Mouse (Mus musculus): ENCODE data around the gene Spata31d1d.
A peak's percentile ranks its signal among the peaks of the same experiment; 100 is the strongest.
"Not testable (repeated sequence)": the region's sequence is repeated elsewhere in the genome, so short reads cannot be mapped to it uniquely, and the experiment has no call there.

The Spata31d1d gene

GRCm38 (mm10) chr13:59731652-59732051, at the start of gene Spata31d1d:
TSS of gene Spata31d1d (minus strand) at chr13:59731752.
- DNase-seq: no peak

GRCm38 (mm10) chr13:59779744-59780264, 48.3 kb upstream of the Spata31d1d start:
- not testable (repeated sequence) for DNase-seq

- DNase-seq: peak; percentile 28
Measured at GRCm38 (mm10) chr13:59779213-59779612, 47.7 kb upstream of the Spata31d1d start.

DNA sequence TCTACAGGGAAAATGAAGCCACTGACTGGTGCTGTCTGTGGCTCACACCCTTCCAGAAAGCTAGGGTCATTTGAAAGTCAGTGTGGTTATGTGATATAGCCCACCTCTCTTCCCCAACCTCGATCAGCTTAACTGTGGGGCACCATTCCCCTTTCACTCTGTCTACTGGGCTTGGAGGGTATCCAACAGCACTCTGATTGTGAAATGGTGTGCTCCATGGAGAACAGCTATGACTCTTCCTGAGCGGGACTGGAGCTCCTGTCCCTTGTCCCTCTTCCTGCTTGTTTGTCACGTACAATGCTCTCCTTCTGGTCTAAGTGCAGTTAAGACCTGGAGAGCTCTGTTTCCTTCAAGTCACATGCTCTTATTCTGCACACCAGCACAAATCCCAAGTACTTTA, 43.6 kb upstream of the Spata31d1d start:
- peak; percentile 44 for DNase-seq

DNA sequence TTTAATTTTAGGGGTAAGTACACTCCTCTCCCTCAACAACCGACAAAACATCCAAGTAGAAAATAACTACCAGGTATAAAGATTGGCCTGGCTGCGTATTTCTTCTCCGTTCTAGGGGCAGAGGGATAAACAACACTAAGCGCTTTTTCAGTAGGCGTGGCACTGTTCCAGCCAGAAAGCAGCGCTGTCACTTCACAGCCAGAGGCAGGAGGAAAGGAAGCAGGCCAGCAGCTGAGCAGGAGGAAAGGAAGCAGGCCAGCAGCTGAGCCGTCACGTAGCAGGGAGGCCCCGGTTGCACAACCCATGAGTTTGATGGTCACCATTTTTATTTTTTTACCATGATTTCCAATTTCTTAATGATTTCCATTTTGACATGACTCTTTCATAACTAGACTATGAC, 39.7 kb upstream of the Spata31d1d start:
- peak; percentile 89 for DNase-seq

DNA sequence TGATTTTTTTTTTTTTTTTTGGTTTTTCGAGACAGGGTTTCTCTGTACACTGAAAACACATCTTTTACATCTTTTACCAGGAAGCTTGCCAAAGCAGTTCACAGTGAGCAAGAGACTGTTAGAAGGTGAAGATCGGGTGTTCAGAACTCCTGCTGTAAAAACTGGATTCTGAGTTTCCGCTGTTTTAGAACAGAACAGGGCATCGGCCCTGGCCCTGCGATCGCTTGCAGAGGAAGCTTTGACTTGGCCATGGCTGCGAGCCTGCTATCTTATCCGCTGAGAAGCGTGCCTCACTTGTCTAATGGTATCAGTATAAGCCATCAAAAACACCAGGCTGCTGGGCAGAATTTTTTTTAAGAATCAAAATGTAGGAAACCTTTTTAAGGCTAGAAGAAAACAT, 39.3 kb upstream of the Spata31d1d start:
- DNase-seq: peak; percentile 12

GRCm38 (mm10) chr13:59770164-59770562, 38.6 kb upstream of the Spata31d1d start:
- peak; percentile 92 for DNase-seq

GRCm38 (mm10) chr13:59769296-59770163, 38.0 kb upstream of the Spata31d1d start, which contains the start of gene Isca1:
TSS of gene Isca1 (minus strand) at chr13:59769810.
- peak; percentile 99 for DNase-seq

DNA sequence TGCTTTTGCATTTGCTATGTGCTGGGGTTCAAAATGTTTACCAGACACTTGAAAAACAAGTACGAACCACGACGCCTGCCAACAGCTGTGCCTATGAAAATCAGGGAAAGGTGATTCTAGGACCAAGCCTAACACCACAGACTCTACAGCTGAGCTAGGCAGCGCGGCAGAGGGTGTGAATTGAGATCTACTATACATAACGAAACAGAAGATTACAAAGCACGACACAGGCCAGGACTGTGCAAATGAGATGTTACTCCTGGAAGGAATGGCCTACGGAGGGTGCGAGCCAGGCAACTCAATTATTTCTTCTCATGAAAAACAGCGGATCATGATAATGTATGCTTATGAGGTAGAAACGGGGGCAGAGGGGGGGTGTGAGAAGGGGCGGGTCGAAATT, 37.0 kb upstream of the Spata31d1d start:
- peak; percentile 21 for DNase-seq

- DNase-seq: peak; percentile 79
Measured at GRCm38 (mm10) chr13:59766786-59767515, 35.4 kb upstream of the Spata31d1d start.

DNA sequence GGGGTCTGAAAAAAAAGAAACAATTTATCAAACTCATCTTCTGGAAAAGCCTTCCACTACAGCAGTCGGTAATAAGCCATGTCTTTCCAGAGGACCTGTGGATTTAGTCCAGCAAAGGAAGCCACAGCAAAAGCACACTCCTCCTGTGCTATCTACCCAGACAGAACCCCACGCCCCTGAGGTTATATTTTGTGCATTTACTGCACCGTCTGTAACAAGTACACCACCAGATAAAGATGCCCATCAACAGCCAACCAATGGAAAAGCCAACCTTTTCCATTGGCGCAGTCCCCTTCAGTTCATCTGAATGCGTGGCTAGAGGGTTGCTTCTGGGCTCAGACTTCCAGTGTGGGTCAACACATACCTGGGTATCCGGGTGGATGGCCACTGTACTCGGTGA, 31.2 kb upstream of the Spata31d1d start:
- no peak for DNase-seq

DNA sequence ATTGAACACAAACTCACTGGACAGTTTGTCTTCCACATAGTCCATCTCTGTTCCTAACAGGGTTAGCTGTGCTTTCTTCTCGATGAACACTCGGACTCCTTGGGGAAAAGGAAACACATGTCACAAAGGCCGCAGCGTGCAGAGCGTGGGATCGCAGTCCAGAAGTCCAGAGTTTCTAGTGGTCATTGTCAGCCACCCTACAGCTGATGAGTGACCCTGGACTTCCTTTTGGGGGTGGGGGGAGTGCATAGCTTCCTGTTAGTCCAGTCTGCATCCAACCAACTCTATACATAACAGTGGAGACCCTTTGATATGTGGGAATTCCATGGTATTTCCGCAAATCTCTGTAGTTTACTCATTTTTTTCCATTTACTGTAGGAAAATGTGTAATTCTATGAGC, 25.4 kb upstream of the Spata31d1d start:
- DNase-seq: peak; percentile 28

DNA sequence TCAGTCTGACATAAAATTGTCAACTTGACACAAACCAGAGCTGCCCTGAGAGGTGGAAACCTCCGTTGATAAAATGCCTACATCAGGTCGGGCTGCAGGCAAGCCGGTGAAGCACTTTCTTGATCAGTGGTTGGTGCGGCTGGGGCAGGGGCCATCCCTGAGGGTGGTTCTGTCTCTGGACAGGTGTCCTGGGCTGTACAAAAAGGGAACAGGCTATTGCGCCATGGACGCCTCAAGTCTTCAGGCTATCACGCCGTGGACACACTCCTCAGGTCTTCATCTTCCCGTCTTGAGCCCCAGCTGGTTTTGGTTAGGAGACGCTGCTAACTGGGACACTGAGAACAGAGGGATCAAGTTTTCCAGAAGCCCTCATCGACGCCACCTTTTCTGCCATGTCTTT, 18.8 kb upstream of the Spata31d1d start:
- no peak for DNase-seq

- no peak for DNase-seq
Measured at GRCm38 (mm10) chr13:59746711-59747110, 15.2 kb upstream of the Spata31d1d start, which contains the start of gene 1700014D04Rik. TSS of gene 1700014D04Rik (minus strand) at chr13:59746752.

DNA sequence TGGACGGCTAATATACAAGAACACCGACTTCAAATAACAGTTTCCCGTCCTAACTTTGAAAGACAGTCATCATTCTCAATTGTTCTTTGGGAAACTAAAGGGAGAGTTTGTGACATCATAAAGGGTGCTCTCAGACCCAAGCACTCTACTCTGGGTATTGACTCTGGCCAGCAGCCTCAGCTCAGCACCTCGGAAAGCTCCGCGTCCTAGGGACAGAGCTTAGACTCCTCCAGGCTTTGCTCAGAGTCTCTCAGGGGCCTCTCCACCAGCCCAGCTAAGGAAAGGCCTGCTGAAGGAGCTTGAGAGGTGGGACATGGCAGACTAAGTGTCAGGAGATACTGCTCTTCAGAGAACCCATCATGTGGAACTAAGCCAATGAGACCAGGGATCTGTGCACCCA, 14.6 kb upstream of the Spata31d1d start:
- DNase-seq: peak; percentile 21

GRCm38 (mm10) chr13:59745462-59745861, 13.9 kb upstream of the Spata31d1d start:
- DNase-seq: no peak

DNA sequence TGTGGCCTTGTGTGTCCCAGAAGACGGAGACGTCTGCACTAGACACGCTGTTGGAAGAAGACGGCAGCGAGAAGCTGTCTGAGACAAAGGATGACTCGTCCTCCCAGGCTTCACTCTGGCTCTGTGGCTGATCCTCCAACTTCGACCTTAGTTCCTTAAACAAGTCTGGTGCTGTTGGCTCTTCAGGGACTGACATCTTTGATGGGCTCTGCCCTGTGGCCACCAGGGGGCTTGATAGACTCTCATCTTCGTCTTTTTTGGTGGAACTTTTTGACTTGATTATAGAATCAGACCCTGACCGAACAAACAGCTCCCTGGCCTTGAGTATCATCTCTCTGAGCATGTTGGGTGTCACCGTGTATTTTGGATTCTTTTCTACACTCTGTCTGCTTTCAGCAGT, 10.1 kb upstream of the Spata31d1d start:
- peak; percentile 63 for DNase-seq

GRCm38 (mm10) chr13:59741096-59741495, 9.5 kb upstream of the Spata31d1d start:
- DNase-seq: peak; percentile 41

DNA sequence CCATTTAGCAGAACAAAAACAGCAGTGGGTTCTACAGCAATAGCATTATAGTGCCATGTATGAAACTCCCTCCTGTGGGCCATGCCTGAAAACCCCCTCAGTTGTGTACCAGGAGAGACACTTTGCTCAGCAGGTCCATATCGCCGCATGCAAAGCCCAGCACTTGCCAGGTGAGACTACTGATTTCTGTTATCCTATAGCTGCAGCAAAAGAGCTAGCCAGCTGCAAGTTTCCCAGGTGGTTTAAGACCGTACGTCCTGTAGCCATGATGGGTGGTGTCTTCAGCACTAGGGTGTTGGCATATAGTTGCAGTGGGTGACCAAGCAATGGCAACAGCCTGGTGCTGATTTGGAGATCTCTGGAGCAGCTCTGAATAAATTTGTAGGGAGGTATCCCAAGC, 7.8 kb upstream of the Spata31d1d start:
- DNase-seq: no peak

- no peak for DNase-seq
Measured at GRCm38 (mm10) chr13:59738455-59738854, 6.9 kb upstream of the Spata31d1d start.

GRCm38 (mm10) chr13:59735190-59735589, 3.6 kb upstream of the Spata31d1d start:
- DNase-seq: peak; percentile 29

- DNase-seq: not testable (repeated sequence)
Measured at GRCm38 (mm10) chr13:59734347-59734746, 2.8 kb upstream of the Spata31d1d start.

DNA sequence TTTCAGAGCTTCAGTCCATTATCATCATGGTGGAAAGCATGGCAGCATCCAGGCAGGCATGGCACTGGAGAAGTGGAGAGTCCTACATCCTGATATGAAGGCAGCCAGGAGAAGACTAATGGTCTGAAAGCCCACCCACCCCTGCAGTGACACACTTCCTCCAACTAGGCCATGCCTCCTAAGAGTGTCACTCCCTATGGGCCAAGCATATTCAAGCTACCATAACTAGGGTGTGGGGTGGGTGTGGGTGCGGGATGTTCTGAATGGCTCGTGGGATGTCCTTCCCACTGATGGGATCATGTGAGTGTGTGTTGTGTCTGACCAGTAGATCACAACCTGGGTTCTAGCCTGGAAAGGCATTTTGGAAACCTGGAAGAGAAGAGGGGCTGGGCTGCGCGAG, 2.4 kb upstream of the Spata31d1d start:
- no peak for DNase-seq
